Mouse (Mus musculus) layer of hippocampus, adult 9-11 months (tissue): ENCODE measurements around the gene Rest.
"Not testable (repeated sequence)": the region's sequence is repeated elsewhere in the genome, so short reads cannot be mapped to it uniquely, and the experiment has no call there.

Experiments
- DNase-seq: peaks from one replicate; pipeline ENCODE4 v3.0.0; 2022

The Rest gene

GRCm38 (mm10) chr5:77265081-77265670 is at the start of gene Rest:
Gene Rest, plus strand, starts transcription at chr5:77265491.
- DNase-seq, result peak; percentile 26

GRCm38 (mm10) chr5:77217211-77217610 is 48.1 kb upstream of the Rest start:
- DNase-seq, result peak; percentile 69

GRCm38 (mm10) chr5:77217724-77218123 is 47.6 kb upstream of the Rest start:
- DNase-seq, result no peak

- DNase-seq, result no peak
Observed at GRCm38 (mm10) chr5:77223043-77223975, 42.0 kb upstream of the Rest start.

GRCm38 (mm10) chr5:77228986-77229385 is 36.3 kb upstream of the Rest start:
- DNase-seq, result no peak

- not testable (repeated sequence) for DNase-seq
Observed at GRCm38 (mm10) chr5:77231863-77232262, 33.4 kb upstream of the Rest start.

GRCm38 (mm10) chr5:77234921-77235320 is 30.4 kb upstream of the Rest start:
- DNase-seq, result no peak

GRCm38 (mm10) chr5:77237104-77237503 is 28.2 kb upstream of the Rest start:
- no peak for DNase-seq

- DNase-seq, result peak; percentile 23
Observed at GRCm38 (mm10) chr5:77244331-77244987, 20.8 kb upstream of the Rest start.

GRCm38 (mm10) chr5:77245463-77245786 is 19.9 kb upstream of the Rest start:
- DNase-seq, result no peak

- DNase-seq, result no peak
Observed at GRCm38 (mm10) chr5:77245787-77246671, 19.3 kb upstream of the Rest start.

- no peak for DNase-seq
Observed at GRCm38 (mm10) chr5:77250083-77250482, 15.2 kb upstream of the Rest start.

GRCm38 (mm10) chr5:77251656-77252055 is 13.6 kb upstream of the Rest start:
- no peak for DNase-seq

- no peak for DNase-seq
Observed at GRCm38 (mm10) chr5:77252115-77252827, 13.0 kb upstream of the Rest start.

GRCm38 (mm10) chr5:77253154-77253553 is 12.1 kb upstream of the Rest start:
- DNase-seq, result no peak

GRCm38 (mm10) chr5:77254402-77254801 is 10.9 kb upstream of the Rest start:
- no peak for DNase-seq

- no peak for DNase-seq
Observed at GRCm38 (mm10) chr5:77257603-77258002, 7.7 kb upstream of the Rest start.

GRCm38 (mm10) chr5:77259315-77259714 is 6.0 kb upstream of the Rest start:
- no peak for DNase-seq

- no peak for DNase-seq
Observed at GRCm38 (mm10) chr5:77260141-77260540, 5.2 kb upstream of the Rest start.

GRCm38 (mm10) chr5:77261137-77261536 is 4.2 kb upstream of the Rest start:
- no peak for DNase-seq

GRCm38 (mm10) chr5:77262105-77262504 is 3.2 kb upstream of the Rest start:
- no peak for DNase-seq

- peak; percentile 17 for DNase-seq
Observed at GRCm38 (mm10) chr5:77265671-77266065, 377 bp downstream of the Rest start.
